Mouse (Mus musculus) erythroblast, embryonic 14.5 days (primary cell): ENCODE results near the gene Uncx.

ENCODE experiments used
- GATA1 ChIP-seq: IDR thresholded peaks from 2 replicates; pipeline ENCODE4 v1.6.1; 2012; ENCODE audit warnings: low read length, inconsistent platforms, mixed read lengths
- TAL1 ChIP-seq: IDR thresholded peaks from 3 replicates; pipeline ENCODE4 v1.6.1; 2012; ENCODE audit warnings: low read length, inconsistent platforms, mixed read lengths

- no peak for TF ChIP-seq TAL1
- no peak for TF ChIP-seq GATA1
Measured at GRCm38 (mm10) chr5:139544271-139545135, 1.2 kb downstream of the Uncx start.
